Mouse (Mus musculus) fibroblast of lung, adult 2 months (primary cell): ENCODE measurements at regions not wholly inside any gene's neighbourhood (a gene's known extent, or its start where the extent isn't known, plus 50 kb on each side); places are given as distances from the start of the nearest gene placed in this dataset.

Experiments used
- DNase-seq: peaks from one replicate; pipeline ENCODE4 v3.0.0-alpha.2; 2011; ENCODE audit warnings: low read depth

DNA sequence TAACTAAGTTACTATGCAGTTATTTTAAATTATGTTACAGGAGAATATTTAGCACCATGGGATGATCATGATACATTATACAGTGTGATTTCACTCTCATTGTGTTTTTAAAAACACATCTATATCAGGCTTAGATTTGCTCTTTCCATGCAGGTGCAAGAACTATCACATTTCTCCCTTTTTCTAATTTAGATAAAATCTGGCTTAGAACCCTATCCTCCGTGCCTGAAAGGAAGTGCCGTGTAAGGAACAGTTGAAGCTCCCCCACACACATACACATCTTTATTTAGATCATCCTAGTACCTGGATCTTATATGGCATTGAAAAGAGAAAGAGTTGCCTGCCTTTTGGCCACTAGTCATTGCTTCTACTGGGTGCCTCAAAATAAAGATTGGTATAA, 925.0 kb upstream of the Gm7489 start:
- DNase-seq: no peak

DNA sequence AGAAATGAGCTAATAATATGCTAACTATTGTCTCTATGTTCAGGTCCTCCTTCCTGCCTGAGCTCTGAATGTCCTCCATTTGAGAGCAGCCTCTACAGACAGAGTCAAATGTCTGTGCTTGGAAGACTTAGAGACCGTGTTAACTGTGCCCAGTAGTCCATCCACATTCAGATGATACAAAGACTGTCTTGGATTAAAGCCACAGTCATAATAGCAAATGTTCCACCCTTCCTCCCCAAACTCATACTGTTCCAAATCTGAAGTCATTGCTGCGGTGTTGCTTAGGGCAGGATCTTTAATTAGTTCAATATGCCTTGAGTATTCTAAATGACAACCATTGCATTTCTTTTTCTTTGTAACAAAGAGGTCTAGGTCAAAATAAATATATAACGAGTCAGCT, 923.2 kb upstream of the Gm7489 start:
- no peak for DNase-seq

DNA sequence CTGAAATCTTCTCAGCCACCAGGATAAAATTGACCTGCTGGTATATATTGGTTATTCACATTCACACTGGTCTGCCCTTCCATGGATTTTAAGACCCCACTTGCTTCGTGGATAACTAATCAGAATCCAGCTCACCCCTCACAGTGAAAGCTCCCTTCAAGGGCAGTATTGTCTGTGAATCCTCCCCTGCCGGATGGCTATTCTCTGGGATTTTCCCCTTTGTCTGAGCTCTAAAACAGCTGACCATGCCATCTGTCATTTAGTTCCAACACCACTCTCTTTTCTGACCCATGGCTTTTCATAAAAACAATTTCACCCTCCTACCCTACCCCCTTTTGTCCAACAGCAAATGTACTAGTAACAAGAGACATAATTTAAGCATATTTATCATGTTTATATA, 920.8 kb upstream of the Gm7489 start:
- DNase-seq: no peak

DNA sequence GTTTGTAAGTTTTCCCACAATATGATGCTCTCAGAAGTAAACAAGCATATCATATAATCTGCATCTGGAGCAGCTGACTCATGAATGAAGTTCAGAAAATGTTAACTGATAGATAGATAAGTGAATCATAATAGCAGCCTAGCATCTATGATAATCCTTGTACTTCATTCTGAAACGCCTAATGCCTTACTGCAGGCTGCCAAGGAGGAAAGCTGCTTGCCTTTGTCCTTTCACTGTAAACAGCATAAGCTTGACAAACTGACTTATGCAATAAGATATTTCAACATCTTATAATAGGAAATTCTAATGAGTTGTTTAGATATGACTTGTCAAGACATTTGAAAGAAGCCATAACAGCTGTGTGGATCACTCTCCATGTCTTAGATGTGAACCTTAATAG, 920.3 kb upstream of the Gm7489 start:
- no peak for DNase-seq

DNA sequence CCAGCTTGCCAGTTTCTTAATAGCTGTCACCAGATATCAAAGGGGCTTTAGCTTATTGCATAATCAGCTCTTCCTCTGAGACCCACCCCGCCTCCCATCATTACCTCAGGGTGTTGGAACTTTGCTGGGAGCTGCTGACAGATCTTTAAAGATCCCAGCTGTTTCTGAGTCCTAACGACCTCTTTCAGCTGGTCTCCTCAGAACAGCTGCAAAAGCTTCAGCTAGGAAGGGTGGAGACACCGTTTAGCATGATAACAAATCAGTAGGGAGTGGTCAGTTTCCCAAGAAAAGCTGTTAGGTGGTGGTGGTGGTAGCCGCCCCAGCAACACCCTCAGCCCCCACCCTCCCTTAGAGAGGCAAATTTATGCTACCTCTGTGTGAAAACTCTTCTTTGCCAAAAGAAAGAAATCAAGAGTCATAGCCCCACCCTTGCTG, 916.9 kb upstream of the Gm7489 start:
- DNase-seq: no peak

DNA sequence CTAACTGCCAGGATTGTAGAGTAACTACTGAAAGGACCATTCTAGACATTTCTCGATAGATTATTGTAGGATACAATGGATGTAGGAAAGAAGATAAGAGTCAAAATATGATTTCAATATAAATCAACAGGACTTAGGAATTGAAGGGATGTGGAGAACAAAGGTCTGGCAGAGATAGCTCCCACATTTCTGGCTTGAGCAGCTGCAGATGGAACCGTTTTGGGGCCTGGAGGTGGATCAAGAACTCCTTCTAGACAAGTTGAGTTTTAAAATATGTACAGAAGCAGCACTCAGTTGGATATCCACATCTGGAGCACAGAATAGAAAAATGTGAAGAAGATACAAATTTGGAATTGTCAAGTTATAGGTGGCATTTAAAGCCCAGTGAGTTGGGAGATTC, 901.9 kb upstream of the Gm7489 start:
- DNase-seq: no peak

DNA sequence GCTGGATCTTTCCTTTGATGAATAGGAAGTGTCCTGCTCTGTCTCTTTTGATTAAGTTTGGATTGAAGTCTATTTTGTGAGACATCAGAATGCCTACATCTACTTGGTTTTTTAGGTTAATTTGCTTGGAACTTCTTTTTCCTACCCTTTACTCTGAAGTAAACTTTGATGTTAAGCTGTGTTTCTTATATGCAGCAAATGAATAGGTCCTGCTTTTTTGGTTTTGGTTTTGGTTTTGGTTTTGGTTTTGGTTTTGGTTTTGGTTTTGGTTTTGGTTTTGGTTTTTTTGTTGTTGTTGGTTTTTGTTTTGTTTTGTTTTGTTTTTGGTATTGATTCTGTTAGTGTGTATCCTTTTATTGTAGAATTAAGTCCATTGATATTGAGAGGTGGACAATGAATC, 894.1 kb upstream of the Gm7489 start:
- no peak for DNase-seq

DNA sequence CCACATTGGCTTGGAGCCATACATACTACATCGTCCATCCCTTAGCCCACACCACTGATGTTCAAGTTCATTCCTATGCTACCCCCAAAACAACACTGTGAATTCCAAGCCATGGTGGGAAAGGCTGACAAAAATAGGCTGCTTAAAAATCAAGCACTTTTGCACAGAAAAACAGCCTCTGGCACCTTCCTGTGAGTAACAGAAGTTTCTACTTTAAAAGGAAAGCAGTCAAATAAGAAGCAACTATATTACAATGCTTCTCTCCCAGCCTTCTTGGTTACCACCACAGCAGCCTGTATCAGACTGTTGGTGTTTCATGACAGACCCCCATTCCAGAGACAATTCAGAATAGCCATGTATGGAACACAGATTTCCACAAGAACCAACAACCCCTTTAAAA, 890.4 kb upstream of the Gm7489 start:
- DNase-seq: no peak

DNA sequence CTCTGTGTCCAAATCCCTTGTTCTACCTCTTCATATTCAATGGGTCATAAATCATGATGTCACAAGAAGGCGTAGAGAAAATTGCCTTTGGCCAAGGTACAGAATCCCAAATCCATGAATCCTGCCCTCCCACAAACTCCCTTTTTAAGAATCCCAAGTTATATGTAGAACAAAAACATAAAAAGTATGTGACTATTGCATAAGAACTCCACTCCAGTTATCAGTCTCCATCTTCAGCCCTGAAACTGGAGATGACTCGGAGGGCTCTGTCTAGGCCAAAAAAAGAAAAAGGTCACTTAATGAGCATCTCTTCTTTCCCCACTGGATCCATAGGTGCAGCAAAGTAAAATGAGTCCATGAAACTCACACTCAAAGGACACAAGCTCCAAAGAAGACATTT, 885.5 kb upstream of the Gm7489 start:
- no peak for DNase-seq

DNA sequence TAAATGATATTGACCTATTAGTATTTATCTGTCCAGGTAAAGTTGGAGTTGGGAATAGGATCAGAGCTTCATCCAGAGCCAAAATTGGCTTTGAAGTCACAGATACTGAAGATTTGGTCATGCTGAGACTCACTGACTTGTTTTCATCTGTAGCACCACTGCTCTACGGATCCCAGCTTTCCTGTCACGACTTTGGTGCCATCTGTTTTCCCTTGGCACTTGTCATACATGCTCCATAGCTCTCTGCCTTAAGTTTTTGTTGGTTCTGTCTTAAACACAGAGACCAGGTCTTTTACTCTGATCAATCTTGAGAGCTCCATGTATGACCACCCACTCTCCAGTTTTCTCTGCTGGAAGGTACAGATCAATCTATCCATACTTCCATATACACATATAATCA, 884.9 kb upstream of the Gm7489 start:
- DNase-seq: no peak

DNA sequence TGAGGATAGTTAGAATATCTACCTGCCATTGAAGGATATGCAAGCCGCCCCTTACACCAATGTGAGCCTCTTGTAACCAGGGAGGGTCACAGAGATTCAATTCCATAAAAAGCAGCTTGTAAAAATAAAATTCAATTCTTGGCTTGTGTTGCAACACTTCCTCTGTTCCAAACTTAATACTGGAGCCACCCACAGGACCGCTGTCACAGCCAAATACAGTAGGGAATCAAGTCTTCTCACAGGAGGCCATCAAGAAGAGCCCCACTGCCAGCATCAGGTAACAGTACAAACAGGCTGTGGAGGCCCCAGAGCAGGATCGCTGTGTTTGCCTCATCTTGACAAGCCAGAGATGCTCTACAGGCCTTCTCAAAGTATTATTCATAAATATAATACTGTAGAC, 883.3 kb upstream of the Gm7489 start:
- no peak for DNase-seq

DNA sequence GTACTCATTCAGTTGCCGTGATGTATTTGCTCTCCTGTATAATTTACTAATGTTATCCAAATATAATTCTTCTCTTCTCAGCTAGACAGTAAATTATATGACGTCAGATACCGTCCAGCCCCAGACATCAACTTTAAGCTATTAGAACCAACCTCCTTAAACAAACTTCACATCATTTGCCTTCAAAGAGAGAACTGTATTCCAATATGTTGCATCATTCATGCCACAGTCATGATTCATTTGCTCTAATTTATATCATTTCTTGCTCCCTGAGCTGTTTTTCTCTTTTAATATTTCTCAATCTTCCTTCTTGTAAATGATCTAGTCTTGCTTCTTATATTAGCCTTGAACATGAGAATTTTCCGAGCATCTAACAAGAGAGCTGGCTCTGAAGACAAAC, 882.7 kb upstream of the Gm7489 start:
- DNase-seq: no peak

DNA sequence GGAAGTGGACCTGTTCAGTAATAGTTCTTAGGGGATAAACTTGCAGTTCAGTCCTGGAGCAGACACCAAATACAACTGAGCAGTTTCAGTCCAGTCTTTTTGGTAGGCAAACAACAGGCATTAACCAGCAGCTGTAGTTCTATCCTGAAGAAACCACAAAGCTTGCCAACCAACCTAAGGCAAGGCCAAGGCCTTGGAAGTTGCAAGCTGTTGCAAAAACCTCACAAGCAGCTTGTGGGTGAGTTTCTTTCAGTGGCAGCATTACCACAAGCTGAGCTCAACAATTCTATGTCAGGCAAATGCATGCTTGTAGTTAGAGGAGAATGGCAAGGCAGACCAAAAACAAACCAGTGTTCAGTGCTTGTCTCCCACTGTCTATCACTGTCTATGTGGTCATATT, 880.6 kb upstream of the Gm7489 start:
- no peak for DNase-seq

DNA sequence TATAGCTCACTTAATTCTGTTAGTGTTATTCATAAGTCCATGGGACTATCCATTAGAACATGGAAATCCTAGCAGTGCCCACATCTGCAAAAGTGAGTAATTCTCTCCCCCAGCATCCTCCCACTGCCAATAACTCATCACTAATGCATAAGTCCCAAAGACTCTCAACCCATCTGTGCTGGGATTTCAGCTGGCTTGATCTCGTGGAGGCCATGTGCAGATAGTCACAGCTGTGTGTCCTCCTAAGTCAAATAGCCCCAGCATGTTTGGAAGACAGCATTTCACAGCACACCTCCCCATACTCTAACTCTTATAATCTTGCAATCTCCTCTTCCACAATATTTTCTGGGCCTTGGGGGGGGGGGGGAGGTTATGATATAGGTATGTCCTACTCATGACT, 877.9 kb upstream of the Gm7489 start:
- DNase-seq: no peak

DNA sequence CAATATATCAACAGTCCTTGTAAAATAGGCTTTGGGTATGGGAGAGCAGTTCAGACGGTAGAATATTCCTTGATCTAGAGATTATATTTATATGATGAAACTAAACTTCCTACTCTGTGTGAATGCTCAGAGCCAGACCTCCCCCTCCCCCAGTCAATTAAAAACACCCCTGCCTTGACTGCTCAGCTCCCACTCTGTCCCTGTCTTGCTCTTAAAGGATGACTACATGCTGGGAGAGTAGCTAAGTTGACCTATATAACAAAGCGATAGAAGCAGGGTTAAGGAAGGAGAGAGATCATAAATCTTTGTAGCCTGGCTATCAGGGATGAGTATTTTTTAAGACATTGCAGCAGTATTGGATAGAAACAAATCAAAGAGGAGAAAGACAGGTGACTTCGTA, 875.4 kb upstream of the Gm7489 start:
- DNase-seq: no peak
